Mouse (Mus musculus): ENCODE measurements around the gene Zkscan6.

Zkscan6 gene

GRCm38 (mm10) chr11:65806909-65807504, at the start of gene Zkscan6:
Gene Zkscan6, plus strand, starts transcription at chr11:65807175.
- DNase-seq (ENCODE audit: low read depth) = peak; percentile 94

GRCm38 (mm10) chr11:65759350-65759749, 47.6 kb upstream of the Zkscan6 start:
- no peak for DNase-seq (ENCODE audit: low read depth)

DNA sequence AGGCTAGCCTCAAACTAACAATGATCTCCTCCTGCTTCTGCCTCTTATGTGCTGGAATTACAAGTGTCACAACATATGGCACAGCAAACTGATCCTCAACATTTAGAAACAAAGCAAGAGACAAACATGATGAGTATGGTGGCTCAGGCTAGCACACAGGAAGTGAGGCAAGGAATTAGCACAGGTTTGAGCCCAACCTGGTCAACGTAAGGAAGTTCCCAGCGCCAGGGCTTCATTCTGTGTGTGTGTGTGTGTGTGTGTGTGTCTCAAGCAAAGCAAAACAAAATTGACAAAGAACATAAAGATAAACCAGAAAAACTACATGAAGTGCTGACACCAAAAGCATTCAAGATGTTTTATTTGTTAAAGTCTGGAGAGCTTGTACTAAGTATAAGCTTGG, 46.1 kb upstream of the Zkscan6 start:
- DNase-seq (ENCODE audit: low read depth) = no peak

- no peak for DNase-seq (ENCODE audit: low read depth)
These were observed 38.5 kb upstream of the Zkscan6 start for GRCm38 (mm10) chr11:65768445-65768844.

GRCm38 (mm10) chr11:65769990-65770389, 37.0 kb upstream of the Zkscan6 start:
- DNase-seq (ENCODE audit: low read depth) = no peak

DNA sequence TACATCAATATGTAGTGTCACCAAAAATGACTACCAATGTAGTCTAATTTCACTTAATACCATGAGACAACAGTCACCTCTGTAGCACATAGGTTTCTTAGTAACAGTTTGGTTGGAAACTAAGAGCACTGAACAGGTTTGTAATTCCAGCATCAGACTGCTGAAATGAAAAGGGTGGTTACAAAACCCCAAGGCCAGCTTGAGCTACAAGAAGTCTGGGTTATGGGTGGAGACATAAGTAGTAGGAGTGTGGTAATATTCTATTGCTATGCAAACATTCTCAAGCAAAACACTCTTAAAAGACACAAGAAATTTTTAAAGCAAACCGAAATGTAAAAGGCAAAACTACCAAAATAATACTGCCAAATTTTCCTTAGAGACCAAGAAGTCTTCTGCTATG, 35.4 kb upstream of the Zkscan6 start:
- no peak for DNase-seq (ENCODE audit: low read depth)

- DNase-seq (ENCODE audit: low read depth) = no peak
These were observed 33.4 kb upstream of the Zkscan6 start for GRCm38 (mm10) chr11:65773535-65773934.

DNA sequence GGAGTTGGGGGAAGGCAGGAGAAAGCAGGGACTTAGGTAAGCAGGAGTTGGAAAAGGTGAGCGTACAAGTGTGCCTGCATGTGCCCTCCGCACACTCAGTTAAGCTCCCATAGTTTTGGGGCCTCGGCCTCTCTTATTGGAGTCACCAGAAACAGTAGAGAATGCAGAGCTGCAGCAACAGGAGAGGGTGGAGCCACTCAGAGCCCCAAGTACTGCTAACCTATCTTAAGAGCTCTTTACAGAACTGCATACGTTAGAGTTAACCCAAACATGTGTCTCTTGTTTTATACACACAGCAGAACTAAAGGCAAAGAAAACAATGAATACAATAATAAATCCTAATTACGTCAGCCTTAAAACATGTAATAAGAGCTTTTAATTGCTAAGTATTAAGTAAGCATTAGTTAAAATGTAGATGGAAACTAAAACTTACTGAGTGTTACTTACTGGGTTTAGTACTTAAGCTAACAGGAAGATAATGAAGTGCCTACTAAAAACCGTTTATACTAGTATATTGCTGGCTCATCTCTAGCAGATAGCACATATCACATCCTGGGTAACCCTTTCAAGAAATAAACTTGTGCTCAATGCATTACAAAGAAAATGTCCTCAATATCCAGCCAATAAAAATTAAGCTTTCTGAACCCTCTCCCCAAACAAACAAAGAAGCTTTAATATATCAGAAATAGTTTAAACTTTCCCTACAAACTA, 32.9 kb upstream of the Zkscan6 start:
- no peak for DNase-seq (ENCODE audit: low read depth)

DNA sequence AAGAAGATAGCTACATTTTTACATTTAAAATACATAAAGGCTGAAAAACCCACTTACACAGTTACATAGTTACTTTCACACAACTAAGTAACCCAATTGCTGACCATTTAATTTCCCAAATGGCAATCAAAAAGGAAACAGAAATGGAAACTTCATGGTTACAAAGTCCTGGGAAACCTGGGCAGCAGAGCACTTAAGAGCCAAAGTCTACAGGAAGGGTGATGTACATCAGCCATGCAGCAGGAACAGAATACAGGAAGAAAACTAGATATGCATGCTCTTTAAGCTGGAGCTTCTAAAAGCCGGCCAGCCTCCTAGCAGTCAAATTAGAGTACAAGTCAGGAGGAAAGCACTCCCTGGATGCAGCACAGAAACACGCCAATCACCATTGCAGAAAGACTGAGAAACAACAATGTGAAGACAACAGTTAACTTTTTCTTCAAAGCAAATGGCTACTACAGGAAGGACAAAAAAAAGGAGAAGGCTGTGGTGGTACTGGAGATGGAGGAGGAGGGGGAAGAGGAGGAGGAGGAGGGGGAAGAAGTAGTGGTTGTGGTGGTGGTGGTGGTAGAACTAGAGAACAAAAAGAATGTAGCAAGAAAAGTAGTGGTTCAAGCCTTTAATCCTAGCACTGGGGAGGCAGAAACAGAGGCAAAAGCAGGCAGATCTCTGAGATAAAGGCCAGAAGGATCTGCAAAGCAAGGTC, 29.9 kb upstream of the Zkscan6 start:
- no peak for DNase-seq (ENCODE audit: low read depth)

- DNase-seq (ENCODE audit: low read depth) = no peak
These were observed 29.2 kb upstream of the Zkscan6 start for GRCm38 (mm10) chr11:65777810-65778209.

GRCm38 (mm10) chr11:65779066-65779465, 27.9 kb upstream of the Zkscan6 start:
- peak; percentile 91 for DNase-seq (ENCODE audit: low read depth)

DNA sequence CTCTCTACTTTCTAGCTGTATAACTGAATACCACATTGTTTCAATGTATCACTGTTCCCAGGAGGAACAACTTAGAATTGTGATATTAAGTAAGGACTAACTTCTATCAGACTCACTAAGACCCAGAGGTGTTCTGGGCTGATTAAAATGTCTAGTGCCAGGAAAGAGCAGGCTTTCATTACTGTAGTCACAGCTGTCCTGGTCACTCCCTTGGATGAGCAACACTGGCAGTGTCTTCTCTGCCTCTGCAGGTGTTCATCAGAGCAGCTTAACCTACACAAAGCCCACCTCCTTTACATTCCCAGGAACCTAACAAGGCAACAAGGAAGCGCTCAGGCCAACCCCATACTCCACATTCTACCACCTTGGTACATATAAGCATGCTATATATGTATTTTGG, 27.4 kb upstream of the Zkscan6 start:
- DNase-seq (ENCODE audit: low read depth) = no peak

- no peak for DNase-seq (ENCODE audit: low read depth)
These were observed 25.4 kb upstream of the Zkscan6 start for GRCm38 (mm10) chr11:65781596-65781995.

- DNase-seq (ENCODE audit: low read depth) = no peak
These were observed 20.8 kb upstream of the Zkscan6 start for GRCm38 (mm10) chr11:65786160-65786559.

DNA sequence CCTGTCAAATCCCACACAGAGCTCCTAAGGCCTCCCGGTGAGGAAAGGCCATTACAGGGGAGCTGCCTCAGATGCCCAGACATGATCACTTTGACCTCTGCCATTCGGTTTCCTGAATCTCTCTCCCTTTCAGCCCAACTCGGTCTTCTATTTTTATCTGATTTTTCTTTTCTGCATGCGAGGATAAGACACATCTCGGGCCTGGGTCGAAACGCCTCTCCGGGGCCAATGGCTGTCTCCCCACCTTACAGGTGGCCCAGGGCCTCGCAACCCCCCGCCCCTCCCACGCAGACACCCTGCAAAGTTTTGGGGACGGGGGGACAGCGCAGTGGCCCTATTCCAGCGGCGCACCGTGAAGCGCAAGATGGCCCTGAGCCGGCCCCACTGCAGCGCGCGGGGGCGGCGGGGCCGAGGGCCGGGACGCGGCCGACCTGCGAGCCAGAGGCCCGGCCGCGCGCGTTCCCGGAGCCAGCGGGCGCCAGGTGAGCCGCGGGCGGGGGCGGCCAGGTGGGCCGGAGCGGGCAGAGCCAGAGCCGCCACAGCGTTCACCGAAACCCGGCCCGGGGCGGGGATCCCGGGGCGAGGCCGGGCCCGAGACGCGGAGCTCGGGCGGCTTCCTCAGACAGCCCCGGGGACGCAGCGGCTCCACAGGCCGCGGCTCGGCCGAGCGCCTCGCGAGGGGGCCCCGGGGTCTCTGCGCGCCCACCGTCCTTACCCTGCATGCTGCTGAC, 19.4 kb upstream of the Zkscan6 start:
- DNase-seq (ENCODE audit: low read depth) = peak; percentile 21

DNA sequence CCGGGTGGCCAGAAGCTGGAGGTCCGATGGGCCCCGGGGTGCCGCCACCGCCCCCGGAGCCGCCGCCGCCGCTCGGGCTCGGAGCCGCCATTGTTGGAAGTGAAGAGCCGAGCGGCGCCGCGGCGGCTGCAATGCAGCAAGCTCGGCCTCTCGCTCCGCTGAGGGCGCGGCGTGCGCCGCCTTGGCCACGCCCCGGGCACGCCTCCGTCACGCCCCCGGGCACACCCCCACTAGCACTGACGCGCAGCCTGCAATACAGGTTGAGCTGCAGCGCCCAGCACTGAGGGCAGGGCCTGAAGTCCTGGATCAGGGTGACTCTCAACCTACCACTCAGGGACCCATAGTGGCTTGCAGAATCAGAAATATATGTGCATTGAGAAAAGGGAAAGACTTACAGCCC, 18.8 kb upstream of the Zkscan6 start, which contains the start of gene Map2k4:
Gene Map2k4 (minus strand): TSS at position 144 of the 400 bp plus-strand sequence.
- peak; percentile 96 for DNase-seq (ENCODE audit: low read depth)

DNA sequence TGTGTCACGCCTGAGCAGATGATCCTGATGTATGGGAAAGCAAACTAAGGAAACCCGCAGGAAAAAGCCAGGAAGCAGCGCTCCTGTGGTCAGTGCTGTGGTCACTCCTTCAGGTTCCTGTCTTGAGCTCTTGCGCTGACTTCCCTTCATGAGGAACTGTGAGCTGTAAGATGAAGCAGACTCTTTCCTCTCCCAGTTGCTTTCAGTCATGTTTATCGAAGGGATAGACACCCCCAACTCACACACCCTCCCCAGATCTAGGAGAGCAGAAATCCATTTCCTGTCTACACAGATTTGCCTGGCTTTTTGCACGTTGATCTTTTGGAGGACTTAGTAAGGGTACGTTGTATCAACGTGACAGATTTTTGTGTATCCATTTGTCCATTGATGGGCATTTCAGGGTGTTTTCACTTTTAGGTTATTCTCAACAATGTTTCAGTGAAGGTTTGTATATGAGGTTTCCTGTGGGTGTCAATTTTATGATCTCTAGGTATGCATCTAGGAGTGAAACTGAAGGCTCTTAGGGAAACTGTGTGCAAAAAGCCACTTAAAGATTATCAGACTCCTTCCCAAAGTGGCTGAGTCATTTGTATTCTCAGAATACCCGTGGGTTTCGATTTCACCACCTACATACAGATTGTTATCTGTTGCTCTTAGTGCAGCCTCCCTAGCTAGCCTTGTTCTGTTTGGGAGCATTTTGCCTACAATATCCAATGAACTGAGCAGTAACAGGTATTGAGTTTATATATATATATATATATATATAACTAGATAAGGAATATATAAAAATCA, 12.4 kb upstream of the Zkscan6 start:
- DNase-seq (ENCODE audit: low read depth) = peak; percentile 48

- no peak for DNase-seq (ENCODE audit: low read depth)
These were observed 11.1 kb upstream of the Zkscan6 start for GRCm38 (mm10) chr11:65795896-65796295.

DNA sequence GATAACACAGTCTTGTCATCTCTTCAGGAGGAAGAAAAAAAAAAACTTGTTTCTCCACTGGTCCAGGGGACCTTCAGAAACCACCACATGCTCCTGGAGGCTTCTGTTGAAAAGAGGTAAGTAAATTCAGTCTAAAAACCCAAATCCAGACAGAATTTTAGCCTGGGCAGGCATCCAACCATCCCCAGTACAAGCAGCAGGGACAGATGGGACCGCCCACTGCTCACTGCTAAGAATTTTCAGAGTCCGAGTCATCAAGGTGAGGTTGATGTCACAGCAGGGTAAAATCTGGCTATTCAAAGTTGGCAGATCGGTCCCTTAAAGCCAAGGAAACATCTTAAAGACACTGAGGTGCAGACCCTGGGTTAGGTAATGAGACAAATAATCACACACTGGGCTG, 5.1 kb upstream of the Zkscan6 start:
- no peak for DNase-seq (ENCODE audit: low read depth)

- peak; percentile 84 for DNase-seq (ENCODE audit: low read depth)
These were observed 562 bp upstream of the Zkscan6 start for GRCm38 (mm10) chr11:65806321-65806904.

GRCm38 (mm10) chr11:65807601-65808000, 626 bp downstream of the Zkscan6 start:
- no peak for DNase-seq (ENCODE audit: low read depth)

Data from NIH3T3 (cell line).